Mouse (Mus musculus) C2C12 (cell line): ENCODE measurements around the gene Gpd1.

ENCODE experiments used
- CTCF ChIP-seq: IDR thresholded peaks from one replicate; pipeline ENCODE4 v1.5.1; 2011; ENCODE audit not compliant: control insufficient read depth, insufficient read depth, insufficient read length
- MYOG ChIP-seq: IDR thresholded peaks from one replicate; pipeline ENCODE4 v1.6.1; 2011; ENCODE audit not compliant: control insufficient read depth, insufficient read length; ENCODE audit errors: extremely low read depth

GRCm38 (mm10) chr15:99667544-99667943 lies 49.8 kb upstream of the Gpd1 start:
- TF ChIP-seq CTCF: no peak
- TF ChIP-seq MYOG: no peak
